Mouse (Mus musculus): ENCODE measurements around the gene Cdc16.

Gene Cdc16

GRCm38 (mm10) chr8:13799566-13799965 lies 42.1 kb downstream of the Cdc16 start:
- DNase-seq (ENCODE audit: low spot score in 2 of 2), result no peak

- DNase-seq (ENCODE audit: low spot score in 2 of 2), result no peak
Measured at GRCm38 (mm10) chr8:13828598-13829172, 71.2 kb downstream of the Cdc16 start.
